Mouse (Mus musculus): Measurements from ENCODE around the gene Kcmf1. TPM values are rescaled to one million over a fixed set of nuclear protein-coding genes. Genes with fewer than 3 reads are reported as not detected.

Kcmf1 gene
- polyA plus RNA-seq, 2 experiments: 27.7 to 29.5 TPM

- Histone ChIP-seq H3K9me3 (ENCODE audit: control insufficient read depth, low read length) (no peaks in the 10 kb centered on the region), H3K4me2 (ENCODE audit: low read depth) (peak overlapping the region; percentile 92), H3K9ac (replicated peaks) (peak overlapping the region; percentile 85), H3K27me3 (ENCODE audit: control insufficient read depth, insufficient read depth, low read length) (no peaks in the 10 kb centered on the region), H3K4me3 (ENCODE audit: insufficient read depth in 1 of 2, low read depth in 2 of 2, low read length in 2 of 2) (peak overlapping the region; percentile 77 to 78), H3K4me1 (replicated peaks; ENCODE audit: control insufficient read depth in 2 of 2, insufficient read depth in 2 of 2, low read length in 1 of 2) (peaks cover 7 to 16% of the 10 kb centered on the region in 2 experiments), H3K36me3 (replicated peaks; ENCODE audit: control insufficient read depth, insufficient read depth, low read depth) (peaks cover 3% of the 10 kb centered on the region; the same call in 1 of the 2 replicates), H3K27ac (peak overlapping the region; percentile 88)
- ATAC-seq (ENCODE audit: insufficient read depth) (peak; percentile 83), DNase-seq (ENCODE audit: low read depth in 3 of 3, low spot score in 3 of 3) (peak in 2 of 3 experiments; percentile 53 to 58)
- TF ChIP-seq EP300 (IDR thresholded peaks at IDR 0.05; ENCODE audit: low read depth): no peak
- TF ChIP-seq CTCF (IDR thresholded peaks at IDR 0.05; ENCODE audit: low read depth): no peak
- WGBS (ENCODE audit: insufficient replicate concordance): under 1% methylated on average over 44 of the region's 85 CpGs
These were observed 488 bp downstream of the Kcmf1 start for GRCm38 (mm10) chr6:72899201-72899780.

- Histone ChIP-seq H3K4me1 (replicated peaks; ENCODE audit: control insufficient read depth in 2 of 2, insufficient read depth in 2 of 2, low read length in 1 of 2) (peaks cover 7 to 16% of the 10 kb centered on the region in 2 experiments), H3K4me2 (ENCODE audit: low read depth) (peak overlapping the region; percentile 92), H3K9ac (replicated peaks) (peak overlapping the region; percentile 85), H3K36me3 (replicated peaks; ENCODE audit: control insufficient read depth, insufficient read depth, low read depth) (peaks cover 3% of the 10 kb centered on the region; the same call in 1 of the 2 replicates), H3K27me3 (ENCODE audit: control insufficient read depth, insufficient read depth, low read length) (no peaks in the 10 kb centered on the region), H3K9me3 (ENCODE audit: control insufficient read depth, low read length) (no peaks in the 10 kb centered on the region), H3K27ac (peak overlapping the region; percentile 88), H3K4me3 (ENCODE audit: insufficient read depth in 1 of 2, low read depth in 2 of 2, low read length in 2 of 2) (peak overlapping the region; percentile 77 to 78)
- TF ChIP-seq CTCF (IDR thresholded peaks at IDR 0.05; ENCODE audit: low read depth) (no peak), EP300 (IDR thresholded peaks at IDR 0.05; ENCODE audit: low read depth) (no peak)
- DNase-seq (ENCODE audit: low read depth in 3 of 3, low spot score in 3 of 3) (peak in 2 of 3 experiments; percentile 42 to 45), ATAC-seq (ENCODE audit: insufficient read depth) (peak; percentile 67)
- under 1% methylated on average over 56 of the region's 71 CpGs for WGBS (ENCODE audit: insufficient replicate concordance)
These were observed 1.3 kb downstream of the Kcmf1 start for GRCm38 (mm10) chr6:72898244-72899200.

- TF ChIP-seq CTCF (IDR thresholded peaks at IDR 0.05; ENCODE audit: low read depth) (no peak), EP300 (IDR thresholded peaks at IDR 0.05; ENCODE audit: low read depth) (no peak)
- Histone ChIP-seq H3K9ac (replicated peaks) (no peak overlapping the region), H3K36me3 (replicated peaks; ENCODE audit: control insufficient read depth, insufficient read depth, low read depth) (peaks cover 3% of the 10 kb centered on the region; the same call in 1 of the 2 replicates), H3K27me3 (ENCODE audit: control insufficient read depth, insufficient read depth, low read length) (no peaks in the 10 kb centered on the region), H3K4me3 (ENCODE audit: insufficient read depth in 1 of 2, low read depth in 2 of 2, low read length in 2 of 2) (no peak overlapping the region), H3K4me1 (replicated peaks; ENCODE audit: control insufficient read depth in 2 of 2, insufficient read depth in 2 of 2, low read length in 1 of 2) (peaks cover 7% of the 10 kb centered on the region in 2 experiments), H3K27ac (no peak overlapping the region), H3K4me2 (ENCODE audit: low read depth) (no peak overlapping the region), H3K9me3 (ENCODE audit: control insufficient read depth, low read length) (no peaks in the 10 kb centered on the region)
- no peak for DNase-seq (ENCODE audit: low read depth in 3 of 3, low spot score in 3 of 3)
- 70% methylated on average over 3 of the region's 3 CpGs for WGBS (ENCODE audit: insufficient replicate concordance)
- no peak for ATAC-seq (ENCODE audit: insufficient read depth)
These were observed 4.8 kb downstream of the Kcmf1 start for GRCm38 (mm10) chr6:72895000-72895399.

- peaks cover 0 to 2% of the 10 kb centered on the region in 2 experiments; a peak in 2 of 4 replicates for H3K4me1 ChIP-seq (replicated peaks; ENCODE audit: control insufficient read depth in 2 of 2, insufficient read depth in 2 of 2, low read length in 1 of 2)
These were observed 8.5 kb downstream of the Kcmf1 start for GRCm38 (mm10) chr6:72891238-72891637.

More at GRCm38 (mm10) chr6:72891238-72891637, 8.5 kb downstream of the Kcmf1 start:
- Histone ChIP-seq H3K27ac (no peak overlapping the region), H3K4me2 (ENCODE audit: low read depth) (no peak overlapping the region), H3K4me3 (ENCODE audit: insufficient read depth in 1 of 2, low read depth in 2 of 2, low read length in 2 of 2) (no peak overlapping the region), H3K36me3 (replicated peaks; ENCODE audit: control insufficient read depth, insufficient read depth, low read depth) (no peaks in the 10 kb centered on the region; the same call in none of the 2 replicates), H3K27me3 (ENCODE audit: control insufficient read depth, insufficient read depth, low read length) (no peaks in the 10 kb centered on the region), H3K9me3 (ENCODE audit: control insufficient read depth, low read length) (no peaks in the 10 kb centered on the region), H3K9ac (replicated peaks) (no peak overlapping the region)
- 85% methylated on average over 2 of the region's 2 CpGs for WGBS (ENCODE audit: insufficient replicate concordance)
- TF ChIP-seq EP300 (IDR thresholded peaks at IDR 0.05; ENCODE audit: low read depth) (no peak), CTCF (IDR thresholded peaks at IDR 0.05; ENCODE audit: low read depth) (peak; percentile 29; the same call in 1 of the 2 replicates)
- DNase-seq (ENCODE audit: low read depth in 3 of 3, low spot score in 3 of 3): no peak
- ATAC-seq (ENCODE audit: insufficient read depth): no peak

Data from liver, embryonic 14.5 days (tissue).